Mouse (Mus musculus): ENCODE measurements around the gene Chst11. TPM values are rescaled to one million over a fixed set of nuclear protein-coding genes. Genes with fewer than 3 reads are reported as not detected.

Chst11 gene
- polyA plus RNA-seq, 1 experiment from 2014 or later = 2.0 TPM

DNA sequence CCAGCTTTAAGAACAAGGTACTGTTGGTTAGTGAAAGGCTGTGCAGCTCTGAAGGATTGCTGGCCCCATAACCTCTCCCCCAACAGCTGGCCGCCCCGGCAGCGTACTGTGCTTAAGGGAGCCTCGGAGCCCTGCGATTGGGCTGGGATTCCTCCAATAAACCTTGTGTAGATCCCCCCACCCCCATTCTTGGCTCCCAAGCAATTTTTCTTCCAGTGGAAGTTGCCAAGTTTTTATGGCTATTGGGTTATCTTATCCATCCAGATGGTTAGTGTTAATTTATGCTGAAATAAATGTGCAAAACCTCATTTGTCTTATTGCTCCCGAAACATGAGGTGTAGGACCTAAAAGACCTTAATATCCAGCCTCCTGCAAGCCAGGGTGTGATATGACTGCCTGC, 166.1 kb downstream of the Chst11 start:
- peaks cover 38% of the 10 kb centered on the region for H3K4me1 ChIP-seq (replicated peaks)
- no peak overlapping the region for H3K9ac ChIP-seq
- ATAC-seq (replicated peaks; ENCODE audit: insufficient number of reproducible peaks, insufficient read depth, low FRiP score, low read depth) = no peak
- no peaks in the 10 kb centered on the region for H3K27me3 ChIP-seq
- H3K4me2 ChIP-seq = no peak overlapping the region
- no peak overlapping the region for H3K4me3 ChIP-seq
- H3K36me3 ChIP-seq = no peaks in the 10 kb centered on the region
- H3K27ac ChIP-seq = no peak overlapping the region
- H3K9me3 ChIP-seq (replicated peaks) = no peaks in the 10 kb centered on the region
- 65% methylated on average over 6 of the region's 6 CpGs for WGBS

DNA sequence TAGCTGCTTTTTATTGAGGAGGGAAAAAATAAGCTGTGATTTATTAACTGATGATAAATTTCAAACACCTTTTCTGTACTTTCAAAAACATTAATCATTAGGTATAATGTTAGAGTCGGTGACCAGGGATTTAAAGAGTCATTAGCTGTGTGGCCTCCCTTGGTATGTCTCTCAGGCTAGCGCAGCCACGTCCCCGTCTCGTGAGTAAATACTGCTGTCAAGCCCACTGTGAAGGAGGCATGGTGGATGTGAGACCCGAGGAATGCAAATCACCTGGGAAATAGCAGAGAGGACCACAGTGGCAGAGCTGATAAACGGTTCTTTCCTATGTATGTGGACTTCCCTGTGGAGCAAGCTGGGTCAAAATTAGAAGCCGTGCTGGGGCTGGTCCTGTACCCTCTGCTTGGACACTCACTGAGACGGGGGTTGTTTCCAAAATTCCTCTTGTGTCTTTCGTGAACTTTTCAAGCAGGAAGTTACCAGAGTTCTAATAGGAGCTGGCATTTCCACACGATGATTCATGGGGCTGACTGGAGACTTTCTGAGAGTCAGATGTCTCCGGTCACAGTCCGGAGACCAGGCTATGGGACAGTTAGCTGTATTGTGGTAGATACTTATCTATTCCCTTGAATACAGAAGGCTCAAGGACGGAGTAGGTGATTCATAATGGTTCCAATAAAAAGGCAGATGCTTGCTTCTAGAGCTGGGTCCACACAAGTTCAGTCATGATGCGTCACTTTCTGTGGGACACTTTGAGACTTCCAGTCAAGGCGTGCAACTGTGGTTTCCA, 166.8 kb downstream of the Chst11 start:
- H3K27me3 ChIP-seq = no peaks in the 10 kb centered on the region
- no peak for ATAC-seq (replicated peaks; ENCODE audit: insufficient number of reproducible peaks, insufficient read depth, low FRiP score, low read depth)
- H3K4me3 ChIP-seq = no peak overlapping the region
- no peaks in the 10 kb centered on the region for H3K36me3 ChIP-seq
- no peak overlapping the region for H3K9ac ChIP-seq
- H3K27ac ChIP-seq = no peak overlapping the region
- no peak overlapping the region for H3K4me2 ChIP-seq
- peaks cover 37% of the 10 kb centered on the region for H3K4me1 ChIP-seq (replicated peaks)
- WGBS = 41% methylated on average over 16 of the region's 16 CpGs
- H3K9me3 ChIP-seq (replicated peaks) = no peaks in the 10 kb centered on the region

DNA sequence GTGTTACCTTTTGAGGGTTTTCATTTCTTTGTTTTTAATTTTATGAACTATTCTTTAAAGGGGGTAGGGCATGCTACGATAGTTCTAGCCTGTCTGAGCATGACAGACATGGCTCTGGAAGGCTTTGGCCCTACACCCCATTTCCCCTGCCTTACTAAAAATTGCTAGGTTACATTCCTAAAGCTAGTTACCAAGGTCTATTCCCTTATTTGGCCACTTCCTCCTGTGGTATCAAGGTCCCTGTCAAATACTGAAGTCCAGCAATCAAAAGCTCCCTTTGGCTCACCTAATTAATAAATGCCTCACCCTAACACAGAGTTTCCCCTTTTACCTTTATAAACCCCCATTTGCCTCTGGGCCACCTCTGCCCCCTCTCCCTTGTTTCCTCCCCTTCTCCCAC, 167.4 kb downstream of the Chst11 start:
- H3K9me3 ChIP-seq (replicated peaks) = no peaks in the 10 kb centered on the region
- H3K27me3 ChIP-seq = no peaks in the 10 kb centered on the region
- no peak overlapping the region for H3K4me2 ChIP-seq
- H3K9ac ChIP-seq = no peak overlapping the region
- peaks cover 35% of the 10 kb centered on the region for H3K4me1 ChIP-seq (replicated peaks)
- ATAC-seq (replicated peaks; ENCODE audit: insufficient number of reproducible peaks, insufficient read depth, low FRiP score, low read depth) = no peak
- no peak overlapping the region for H3K4me3 ChIP-seq
- H3K36me3 ChIP-seq = no peaks in the 10 kb centered on the region
- WGBS = 79% methylated on average over 1 of the region's 1 CpGs
- H3K27ac ChIP-seq = no peak overlapping the region

DNA sequence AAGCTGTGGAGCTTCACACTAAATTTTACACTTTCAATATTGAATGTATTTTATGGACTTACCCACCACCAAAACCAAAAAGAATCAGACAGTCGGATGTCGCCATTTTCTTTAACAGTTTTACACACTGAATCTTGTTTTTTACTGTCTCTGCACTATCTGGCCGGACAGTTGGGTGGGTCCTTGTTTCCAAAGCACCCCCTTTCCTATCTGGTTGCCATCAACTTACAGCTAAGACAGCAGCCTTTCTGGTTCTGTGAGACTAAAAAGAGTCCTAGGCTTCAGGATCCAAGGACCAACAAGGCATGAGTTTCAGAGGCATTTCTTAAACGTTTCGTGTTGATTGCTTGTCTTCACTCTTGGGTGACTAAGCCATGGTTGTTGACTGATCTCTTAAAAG, 168.1 kb downstream of the Chst11 start:
- Histone ChIP-seq H3K4me2 (no peak overlapping the region), H3K36me3 (no peaks in the 10 kb centered on the region), H3K27ac (no peak overlapping the region), H3K4me1 (replicated peaks) (peaks cover 35% of the 10 kb centered on the region), H3K9ac (no peak overlapping the region), H3K4me3 (no peak overlapping the region), H3K9me3 (replicated peaks) (no peaks in the 10 kb centered on the region), H3K27me3 (no peaks in the 10 kb centered on the region)
- no peak for ATAC-seq (replicated peaks; ENCODE audit: insufficient number of reproducible peaks, insufficient read depth, low FRiP score, low read depth)
- 71% methylated on average over 5 of the region's 5 CpGs for WGBS

DNA sequence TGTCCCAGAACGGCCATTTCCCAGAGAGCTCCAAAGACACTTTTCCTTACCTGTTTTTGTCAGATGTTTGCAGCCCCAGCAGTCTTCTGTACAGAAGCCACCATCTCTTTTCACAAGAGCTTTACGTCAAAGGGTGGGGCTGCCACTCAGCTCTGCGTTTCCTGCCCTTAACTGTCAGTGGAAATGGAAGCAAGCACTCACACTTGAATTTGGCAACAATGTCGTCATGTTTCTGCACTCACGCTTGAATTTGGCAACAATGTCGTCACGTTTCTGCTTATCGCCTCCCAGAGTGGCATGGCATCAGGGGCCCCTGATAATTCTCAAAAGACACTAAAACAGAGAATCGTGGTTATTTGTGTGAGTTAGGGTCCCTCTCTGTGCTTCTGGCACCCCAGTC, 168.6 kb downstream of the Chst11 start:
- Histone ChIP-seq H3K36me3 (no peaks in the 10 kb centered on the region), H3K4me2 (no peak overlapping the region), H3K9ac (no peak overlapping the region), H3K4me3 (no peak overlapping the region), H3K4me1 (replicated peaks) (peaks cover 35% of the 10 kb centered on the region), H3K9me3 (replicated peaks) (no peaks in the 10 kb centered on the region), H3K27me3 (no peaks in the 10 kb centered on the region), H3K27ac (no peak overlapping the region)
- 36% methylated on average over 9 of the region's 9 CpGs for WGBS
- ATAC-seq (replicated peaks; ENCODE audit: insufficient number of reproducible peaks, insufficient read depth, low FRiP score, low read depth) = no peak

DNA sequence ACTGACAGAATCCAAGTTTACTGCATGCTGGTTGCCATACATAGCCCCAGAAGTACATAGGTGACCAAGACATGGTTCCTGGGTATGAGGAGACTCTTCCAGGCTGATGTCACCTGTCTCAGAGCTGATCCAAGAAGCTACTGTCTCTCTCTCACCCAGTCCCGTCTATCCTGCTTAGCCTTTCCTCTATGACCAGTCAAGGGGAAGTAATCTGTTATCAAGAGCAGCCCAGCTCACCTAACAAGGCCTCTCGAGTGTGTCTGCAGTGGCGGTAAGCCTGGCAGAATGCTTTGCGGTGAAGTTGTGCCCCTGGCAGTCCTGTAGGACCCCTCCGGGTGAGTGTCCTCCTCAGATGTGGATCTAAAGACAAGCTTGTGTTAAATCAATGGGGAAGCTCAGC, 172.0 kb downstream of the Chst11 start:
- Histone ChIP-seq H3K9ac (no peak overlapping the region), H3K27ac (no peak overlapping the region), H3K4me1 (replicated peaks) (peaks cover 22% of the 10 kb centered on the region), H3K4me3 (no peak overlapping the region), H3K9me3 (replicated peaks) (no peaks in the 10 kb centered on the region), H3K27me3 (no peaks in the 10 kb centered on the region), H3K36me3 (no peaks in the 10 kb centered on the region), H3K4me2 (no peak overlapping the region)
- 50% methylated on average over 5 of the region's 5 CpGs for WGBS
- no peak for ATAC-seq (replicated peaks; ENCODE audit: insufficient number of reproducible peaks, insufficient read depth, low FRiP score, low read depth)

DNA sequence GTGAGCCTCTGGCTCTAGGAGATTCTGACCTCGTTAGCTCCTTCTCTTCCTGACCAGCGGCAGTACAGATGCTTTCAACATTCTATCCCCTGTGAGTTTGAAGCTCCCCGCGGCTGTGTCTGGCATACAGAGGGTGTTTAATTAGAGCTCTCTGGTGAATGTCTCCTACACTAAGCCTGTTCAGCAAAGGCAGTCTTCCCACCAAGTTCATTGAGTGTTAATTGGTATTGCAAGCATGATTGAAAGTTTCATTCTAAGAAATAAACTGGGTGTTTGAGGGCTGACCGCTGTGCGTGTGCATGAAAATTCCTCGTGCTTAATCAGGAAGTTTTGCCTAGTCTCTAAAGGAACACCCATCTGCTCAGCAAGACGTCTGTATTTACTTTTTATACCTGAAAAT, 173.0 kb downstream of the Chst11 start:
- H3K27ac ChIP-seq = no peak overlapping the region
- H3K4me1 ChIP-seq (replicated peaks) = peaks cover 24% of the 10 kb centered on the region
- ATAC-seq (replicated peaks; ENCODE audit: insufficient number of reproducible peaks, insufficient read depth, low FRiP score, low read depth) = no peak
- H3K27me3 ChIP-seq = no peaks in the 10 kb centered on the region
- no peak overlapping the region for H3K4me3 ChIP-seq
- no peaks in the 10 kb centered on the region for H3K9me3 ChIP-seq (replicated peaks)
- no peak overlapping the region for H3K4me2 ChIP-seq
- H3K36me3 ChIP-seq = no peaks in the 10 kb centered on the region
- 68% methylated on average over 8 of the region's 8 CpGs for WGBS
- H3K9ac ChIP-seq = no peak overlapping the region

DNA sequence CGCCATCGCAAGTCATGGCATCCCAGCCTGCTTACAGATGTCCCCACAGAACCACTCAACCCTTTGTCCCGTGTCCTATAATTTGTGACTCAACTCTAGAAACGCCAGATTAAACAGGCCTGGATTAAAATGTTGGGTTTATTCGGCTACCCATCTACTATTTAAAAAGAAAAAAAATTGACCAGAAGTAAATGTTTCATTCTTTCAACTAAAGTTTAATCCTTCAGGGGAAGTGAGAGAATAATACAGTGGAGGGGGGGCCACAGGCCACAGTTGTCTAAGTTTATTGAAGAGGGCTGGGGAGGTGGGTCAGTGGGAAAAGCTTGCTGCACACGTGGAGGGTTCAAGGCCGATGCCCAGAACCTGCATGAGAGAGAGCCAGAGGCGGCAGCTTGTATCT, 173.9 kb downstream of the Chst11 start:
- no peaks in the 10 kb centered on the region for H3K36me3 ChIP-seq
- ATAC-seq (replicated peaks; ENCODE audit: insufficient number of reproducible peaks, insufficient read depth, low FRiP score, low read depth) = no peak
- H3K9me3 ChIP-seq (replicated peaks) = no peaks in the 10 kb centered on the region
- no peaks in the 10 kb centered on the region for H3K27me3 ChIP-seq
- WGBS = 85% methylated on average over 8 of the region's 8 CpGs
- no peak overlapping the region for H3K4me3 ChIP-seq
- no peak overlapping the region for H3K27ac ChIP-seq
- peaks cover 24% of the 10 kb centered on the region for H3K4me1 ChIP-seq (replicated peaks)
- no peak overlapping the region for H3K9ac ChIP-seq
- no peak overlapping the region for H3K4me2 ChIP-seq

DNA sequence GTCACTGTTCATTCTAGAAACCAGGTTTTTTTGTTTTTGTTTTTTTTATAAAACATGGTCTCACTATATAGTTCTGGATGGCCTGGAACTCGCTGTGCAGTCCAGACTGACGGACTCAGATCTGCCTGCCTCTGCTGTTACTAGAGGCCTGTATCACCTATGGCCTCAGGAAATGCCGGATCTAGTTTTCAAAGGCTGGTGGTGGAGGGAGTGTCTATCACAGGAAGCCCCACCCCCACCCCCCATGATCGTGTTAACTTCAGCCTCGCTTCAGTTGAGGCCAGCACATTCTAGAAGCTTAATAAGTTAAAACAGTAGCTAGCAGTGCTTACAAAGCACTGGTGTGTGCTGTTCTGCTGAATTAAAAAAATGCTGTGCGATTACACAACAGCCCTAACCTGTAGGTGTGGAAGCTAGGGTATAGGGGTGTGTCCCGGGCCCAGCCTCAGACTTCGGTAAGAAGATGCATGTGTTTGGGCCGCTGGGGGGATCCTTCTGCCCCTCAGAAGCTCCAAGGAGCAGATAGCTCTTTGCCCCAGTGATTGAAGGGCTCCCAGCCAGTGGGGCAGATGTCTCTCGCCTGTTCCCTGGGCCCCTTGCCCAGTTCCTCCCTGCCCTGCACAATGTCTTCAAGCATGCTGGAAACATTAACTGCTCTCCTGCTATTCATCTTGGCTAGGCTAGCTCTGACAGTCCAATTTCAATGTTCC, 176.5 kb downstream of the Chst11 start:
- no peak overlapping the region for H3K4me2 ChIP-seq
- no peak; the same call in 1 of the 2 replicates for ATAC-seq (replicated peaks; ENCODE audit: insufficient number of reproducible peaks, insufficient read depth, low FRiP score, low read depth)
- no peaks in the 10 kb centered on the region for H3K27me3 ChIP-seq
- no peaks in the 10 kb centered on the region for H3K36me3 ChIP-seq
- H3K27ac ChIP-seq = peak overlapping the region; percentile 0
- no peak overlapping the region for H3K4me3 ChIP-seq
- peaks cover 30% of the 10 kb centered on the region for H3K4me1 ChIP-seq (replicated peaks)
- no peak overlapping the region for H3K9ac ChIP-seq
- 56% methylated on average over 10 of the region's 10 CpGs for WGBS
- H3K9me3 ChIP-seq (replicated peaks) = no peaks in the 10 kb centered on the region

DNA sequence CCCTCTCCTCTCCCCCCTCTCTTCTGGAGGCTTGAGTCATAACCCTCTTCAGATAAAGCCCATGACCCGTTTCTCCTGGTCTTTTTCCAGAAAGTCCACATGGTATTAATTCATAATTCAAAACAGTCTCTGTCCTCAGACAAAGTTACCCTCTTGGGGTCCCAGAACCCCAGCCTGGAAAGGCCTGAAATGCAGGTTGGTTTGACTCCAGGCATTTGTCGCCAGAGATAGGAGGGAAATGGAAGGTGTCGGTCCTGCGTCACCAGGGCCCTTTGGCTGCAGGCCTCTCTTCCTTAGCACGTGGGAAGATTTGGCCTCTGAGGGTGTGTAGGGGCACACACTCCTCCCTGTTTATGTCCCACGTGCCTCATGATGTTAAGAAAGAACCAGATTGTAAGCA, 178.6 kb downstream of the Chst11 start:
- H3K4me1 ChIP-seq (replicated peaks) = peaks cover 45% of the 10 kb centered on the region
- no peaks in the 10 kb centered on the region for H3K9me3 ChIP-seq (replicated peaks)
- peak; percentile 43; the same call in 1 of the 2 replicates for ATAC-seq (replicated peaks; ENCODE audit: insufficient number of reproducible peaks, insufficient read depth, low FRiP score, low read depth)
- WGBS = 43% methylated on average over 6 of the region's 6 CpGs
- no peak overlapping the region for H3K27ac ChIP-seq
- H3K4me3 ChIP-seq = no peak overlapping the region
- no peaks in the 10 kb centered on the region for H3K36me3 ChIP-seq
- no peak overlapping the region for H3K4me2 ChIP-seq
- H3K9ac ChIP-seq = no peak overlapping the region
- H3K27me3 ChIP-seq = no peaks in the 10 kb centered on the region

DNA sequence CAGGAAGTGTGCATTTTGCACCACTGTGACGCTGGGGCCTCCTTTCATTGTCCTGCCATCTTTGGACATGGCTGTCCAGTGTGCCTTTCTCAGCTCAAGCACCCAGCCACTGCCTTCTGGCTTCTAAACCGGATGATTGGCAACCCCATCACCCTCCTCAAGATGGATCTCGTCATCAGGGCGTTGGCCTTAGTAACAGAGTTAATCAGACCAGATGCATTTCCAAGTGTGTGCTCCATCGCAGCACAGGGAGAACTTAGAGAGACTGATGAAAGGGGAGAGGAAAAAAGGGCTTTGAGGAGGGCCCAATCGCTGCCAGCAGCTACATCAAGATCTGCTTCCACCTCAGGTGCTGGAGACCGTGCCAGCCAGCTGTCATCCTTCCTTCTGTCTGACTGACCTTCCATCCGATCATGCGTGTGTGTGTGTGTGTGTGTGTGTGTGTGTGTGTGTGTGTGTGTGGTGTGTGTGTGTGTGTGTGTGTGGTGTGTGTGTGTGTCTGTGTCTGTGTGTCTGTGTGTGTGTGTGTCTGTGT, 179.7 kb downstream of the Chst11 start:
- H3K27me3 ChIP-seq = no peaks in the 10 kb centered on the region
- no peak overlapping the region for H3K4me3 ChIP-seq
- ATAC-seq (replicated peaks; ENCODE audit: insufficient number of reproducible peaks, insufficient read depth, low FRiP score, low read depth) = no peak
- no peak overlapping the region for H3K4me2 ChIP-seq
- H3K36me3 ChIP-seq = no peaks in the 10 kb centered on the region
- peaks cover 53% of the 10 kb centered on the region for H3K4me1 ChIP-seq (replicated peaks)
- no peak overlapping the region for H3K27ac ChIP-seq
- H3K9me3 ChIP-seq (replicated peaks) = no peaks in the 10 kb centered on the region
- no peak overlapping the region for H3K9ac ChIP-seq
- 78% methylated on average over 8 of the region's 9 CpGs for WGBS
